Mouse (Mus musculus) neural tube, embryonic 11.5 days (tissue): ENCODE results near the gene Dkk3. TPM values are rescaled to one million over a fixed set of nuclear protein-coding genes. Genes with fewer than 3 reads are reported as not detected.

Experiments used
- ATAC-seq: fragments of 200-750 bp; cut with Nextera tagmentation; 2 replicates; pipeline ENCODE4 v1.8.0; 2017; ENCODE audit warnings: moderate number of reproducible peaks, mild to moderate bottlenecking, moderate TSS enrichment, moderate library complexity; ENCODE audit not compliant: insufficient read depth, low FRiP score, low TSS enrichment
- DNase-seq: peaks from one replicate; pipeline ENCODE4 v3.0.0-alpha.2; 2015; ENCODE audit warnings: low spot score
- H3K27ac ChIP-seq: fragments of 300-500 bp; sonication (generic); 2 replicates; pipeline ENCODE4 v1.5.1; 2014; ENCODE audit warnings: low read depth, mild to moderate bottlenecking, low read length
- H3K27me3 ChIP-seq: fragments of 300-500 bp; sonication (generic); 2 replicates; pipeline ENCODE4 v1.6.1; 2014; ENCODE audit warnings: mild to moderate bottlenecking, low read length, mixed read lengths; ENCODE audit not compliant: control insufficient read depth, insufficient read depth
- H3K36me3 ChIP-seq: fragments of 300-500 bp; sonication (generic); 2 replicates; pipeline ENCODE4 v1.6.1; 2014; ENCODE audit warnings: mild to moderate bottlenecking, low read length, moderate library complexity, mixed read lengths; ENCODE audit not compliant: control insufficient read depth, insufficient read depth
- H3K4me1 ChIP-seq: fragments of 300-500 bp; sonication (generic); 2 replicates; pipeline ENCODE4 v1.6.1; 2014; ENCODE audit warnings: low read length, mixed read lengths; ENCODE audit not compliant: control insufficient read depth, insufficient read depth
- H3K4me2 ChIP-seq: fragments of 300-500 bp; sonication (generic); 2 replicates; pipeline ENCODE4 v1.6.1; 2014; ENCODE audit warnings: low read depth, mild to moderate bottlenecking, moderate library complexity
- H3K4me3 ChIP-seq: fragments of 300-500 bp; sonication (generic); 2 replicates; pipeline ENCODE4 v1.5.1; 2014; ENCODE audit warnings: low read depth, low read length
- H3K9ac ChIP-seq: fragments of 300-500 bp; sonication (generic); 2 replicates; pipeline ENCODE4 v1.6.1; 2014; ENCODE audit warnings: mild to moderate bottlenecking, low read length
- H3K9me3 ChIP-seq: fragments of 300-500 bp; sonication (generic); 2 replicates; pipeline ENCODE4 v1.6.1; 2016; ENCODE audit warnings: low read length; ENCODE audit not compliant: control insufficient read depth
- WGBS: fragments of 180-500 bp; shearing (Covaris S2); extraction: QIAGEN DNeasy Blood & Tissue Kit; methylation state at CpG from one replicate; pipeline ENCODE4 v1.1.7; 2014; 5-methylcytosine and 5-hydroxymethylcytosine counted together
- polyA plus RNA-seq: library from polyadenylated mRNA; unstranded; fragments of >200 nt; fragmentation: Nextera tagmentation; extraction: Ambion mirVana; gene quantifications from 2 replicates; pipeline ENCODE4 v1.2.1, GENCODE M21; 2014

Gene Dkk3
- polyA plus RNA-seq, 1 experiment from 2014 or later: 10.6 TPM

GRCm38 (mm10) chr7:112120861-112121810 is 37.7 kb downstream of the Dkk3 start:
- no peak for DNase-seq
- WGBS: 79% methylated on average over 11 of the region's 11 CpGs

GRCm38 (mm10) chr7:112119248-112119647 is 39.6 kb downstream of the Dkk3 start:
- 83% methylated on average over 7 of the region's 7 CpGs for WGBS
- Histone ChIP-seq H3K9ac (no peak overlapping the region), H3K4me2 (no peak overlapping the region), H3K9me3 (no peaks in the 10 kb centered on the region), H3K4me1 (peaks cover 4% of the 10 kb centered on the region; the same call in 1 of the 2 replicates), H3K27ac (no peak overlapping the region), H3K4me3 (no peak overlapping the region), H3K36me3 (no peaks in the 10 kb centered on the region), H3K27me3 (no peaks in the 10 kb centered on the region)
- DNase-seq (no peak), ATAC-seq (no peak)

More at GRCm38 (mm10) chr7:112120861-112121810, 37.7 kb downstream of the Dkk3 start:
- H3K9me3 ChIP-seq: no peaks in the 10 kb centered on the region
- H3K4me1 ChIP-seq: peaks cover 4% of the 10 kb centered on the region; the same call in 1 of the 2 replicates
- no peaks in the 10 kb centered on the region for H3K27me3 ChIP-seq
- no peak for ATAC-seq
- no peak overlapping the region for H3K4me2 ChIP-seq
- no peak overlapping the region for H3K4me3 ChIP-seq
- H3K36me3 ChIP-seq: no peaks in the 10 kb centered on the region
- H3K27ac ChIP-seq: no peak overlapping the region
- H3K9ac ChIP-seq: no peak overlapping the region

GRCm38 (mm10) chr7:112118086-112118485 is 40.8 kb downstream of the Dkk3 start:
- H3K4me2 ChIP-seq: no peak overlapping the region
- H3K4me3 ChIP-seq: no peak overlapping the region
- DNase-seq: no peak
- no peak overlapping the region for H3K27ac ChIP-seq
- no peak for ATAC-seq
- 92% methylated on average over 7 of the region's 7 CpGs for WGBS
- H3K27me3 ChIP-seq: no peaks in the 10 kb centered on the region
- H3K36me3 ChIP-seq: no peaks in the 10 kb centered on the region
- peaks cover 4% of the 10 kb centered on the region; the same call in 1 of the 2 replicates for H3K4me1 ChIP-seq
- H3K9ac ChIP-seq: no peak overlapping the region
- no peaks in the 10 kb centered on the region for H3K9me3 ChIP-seq

GRCm38 (mm10) chr7:112117501-112117900 is 41.4 kb downstream of the Dkk3 start:
- Histone ChIP-seq H3K27ac (no peak overlapping the region), H3K9me3 (no peaks in the 10 kb centered on the region), H3K9ac (no peak overlapping the region), H3K27me3 (no peaks in the 10 kb centered on the region), H3K4me3 (no peak overlapping the region), H3K36me3 (no peaks in the 10 kb centered on the region), H3K4me2 (no peak overlapping the region), H3K4me1 (peaks cover 4% of the 10 kb centered on the region; the same call in 1 of the 2 replicates)
- DNase-seq (no peak), ATAC-seq (no peak)
- WGBS: 90% methylated on average over 7 of the region's 7 CpGs

GRCm38 (mm10) chr7:112110638-112111372 is 48.1 kb downstream of the Dkk3 start:
- H3K36me3 ChIP-seq: peaks cover 13% of the 10 kb centered on the region
- no peak for DNase-seq
- 92% methylated on average over 19 of the region's 19 CpGs for WGBS

GRCm38 (mm10) chr7:112108757-112109156 is 50.1 kb downstream of the Dkk3 start:
- no peak for ATAC-seq
- Histone ChIP-seq H3K9me3 (no peaks in the 10 kb centered on the region), H3K9ac (no peak overlapping the region), H3K27ac (no peak overlapping the region), H3K27me3 (no peaks in the 10 kb centered on the region), H3K4me2 (no peak overlapping the region), H3K36me3 (peaks cover 15% of the 10 kb centered on the region), H3K4me1 (no peaks in the 10 kb centered on the region), H3K4me3 (no peak overlapping the region)
- no peak for DNase-seq

More at GRCm38 (mm10) chr7:112110638-112111372, 48.1 kb downstream of the Dkk3 start:
- H3K4me1 ChIP-seq: no peaks in the 10 kb centered on the region
- no peak overlapping the region for H3K4me2 ChIP-seq
- ATAC-seq: no peak
- H3K27me3 ChIP-seq: no peaks in the 10 kb centered on the region
- no peak overlapping the region for H3K4me3 ChIP-seq
- H3K9ac ChIP-seq: no peak overlapping the region
- H3K9me3 ChIP-seq: no peaks in the 10 kb centered on the region
- no peak overlapping the region for H3K27ac ChIP-seq

GRCm38 (mm10) chr7:112103816-112104215 is 55.0 kb downstream of the Dkk3 start:
- DNase-seq (no peak), ATAC-seq (no peak)
- H3K27me3 ChIP-seq: no peaks in the 10 kb centered on the region
- H3K27ac ChIP-seq: no peak overlapping the region
- no peaks in the 10 kb centered on the region for H3K9me3 ChIP-seq
- H3K4me3 ChIP-seq: no peak overlapping the region
- peaks cover 12% of the 10 kb centered on the region for H3K36me3 ChIP-seq
- no peak overlapping the region for H3K4me2 ChIP-seq
- 94% methylated on average over 5 of the region's 5 CpGs for WGBS
- no peaks in the 10 kb centered on the region for H3K4me1 ChIP-seq
- H3K9ac ChIP-seq: no peak overlapping the region

- peaks cover 9% of the 10 kb centered on the region for H3K36me3 ChIP-seq
These were observed 55.9 kb downstream of the Dkk3 start for GRCm38 (mm10) chr7:112102933-112103332.

More at GRCm38 (mm10) chr7:112102933-112103332, 55.9 kb downstream of the Dkk3 start:
- Histone ChIP-seq H3K27me3 (no peaks in the 10 kb centered on the region), H3K27ac (no peak overlapping the region), H3K4me2 (no peak overlapping the region), H3K4me3 (no peak overlapping the region), H3K9ac (no peak overlapping the region), H3K9me3 (no peaks in the 10 kb centered on the region), H3K4me1 (no peaks in the 10 kb centered on the region)
- WGBS: 82% methylated on average over 5 of the region's 5 CpGs
- no peak for DNase-seq
- no peak for ATAC-seq
